Mouse (Mus musculus) ES-Bruce4 (cell line): ENCODE results near the gene Rps6ka5. TPM values are rescaled to one million over a fixed set of nuclear protein-coding genes. Genes with fewer than 3 reads are reported as not detected.

Source experiments
- H3K27ac ChIP-seq: 2 replicates; pipeline ENCODE4 v1.5.1; 2012; ENCODE audit warnings: low read length, inconsistent platforms; ENCODE audit not compliant: insufficient read depth
- H3K27me3 ChIP-seq: 2 replicates; pipeline ENCODE4 v1.6.1; 2012; ENCODE audit warnings: mild to moderate bottlenecking, low read length, inconsistent platforms; ENCODE audit not compliant: control insufficient read depth, poor library complexity, insufficient read depth, severe bottlenecking
- H3K36me3 ChIP-seq: 2 replicates; pipeline ENCODE4 v1.6.1; 2012; ENCODE audit warnings: inconsistent platforms, mild to moderate bottlenecking, low read length, moderate library complexity; ENCODE audit not compliant: control insufficient read depth, poor library complexity, insufficient read depth, severe bottlenecking
- H3K4me1 ChIP-seq: one replicate; pipeline ENCODE4 v1.8.1; 2011; ENCODE audit warnings: low read length; ENCODE audit not compliant: control insufficient read depth, insufficient read depth
- H3K4me3 ChIP-seq: 2 replicates; pipeline ENCODE4 v1.5.1; 2011; ENCODE audit warnings: low read depth, mild to moderate bottlenecking, low read length
- H3K9ac ChIP-seq: 2 replicates; pipeline ENCODE4 v1.6.1; 2012; ENCODE audit warnings: low read depth, mild to moderate bottlenecking, inconsistent platforms; ENCODE audit not compliant: poor library complexity, severe bottlenecking
- H3K9me3 ChIP-seq: replicated peaks from 2 replicates; pipeline ENCODE4 v1.6.1; 2012; ENCODE audit warnings: mild to moderate bottlenecking, low read length, inconsistent platforms; ENCODE audit not compliant: control insufficient read depth, poor library complexity, insufficient read depth, severe bottlenecking
- CTCF ChIP-seq: IDR thresholded peaks from one replicate; pipeline ENCODE4 v1.8.1; 2011; ENCODE audit warnings: low read depth, low read length
- EP300 ChIP-seq: IDR thresholded peaks from 2 replicates; pipeline ENCODE4 v1.6.1; 2011; ENCODE audit warnings: low read depth, low read length; ENCODE audit not compliant: insufficient read depth
- POLR2A ChIP-seq: IDR thresholded peaks from one replicate; pipeline ENCODE4 v1.8.1; 2011; ENCODE audit warnings: low read length; ENCODE audit not compliant: insufficient read depth
- polyA plus RNA-seq: library from polyadenylated mRNA; stranded (reverse); fragments of >200 nt; gene quantifications from 2 replicates; pipeline ENCODE4 v1.2.4, GENCODE M21; 2011; ENCODE audit warnings: low read depth; ENCODE audit not compliant: missing spikeins, insufficient read depth, insufficient read length

Gene Rps6ka5
- polyA plus RNA-seq, 1 experiment: 13.2 TPM

- Histone ChIP-seq H3K4me1 (no peaks in the 10 kb centered on the region), H3K4me3 (no peak overlapping the region), H3K27me3 (no peaks in the 10 kb centered on the region), H3K36me3 (no peaks in the 10 kb centered on the region), H3K27ac (no peak overlapping the region), H3K9ac (no peak overlapping the region), H3K9me3 (no peaks in the 10 kb centered on the region)
- TF ChIP-seq CTCF (no peak), EP300 (no peak), POLR2A (no peak)
These were observed 43.1 kb upstream of the Rps6ka5 start for GRCm38 (mm10) chr12:100769871-100770270.

- no peaks in the 10 kb centered on the region for H3K36me3 ChIP-seq
- no peak overlapping the region for H3K4me3 ChIP-seq
- H3K9me3 ChIP-seq: no peaks in the 10 kb centered on the region
- no peak overlapping the region for H3K9ac ChIP-seq
- TF ChIP-seq CTCF (no peak), EP300 (no peak), POLR2A (no peak)
- H3K27me3 ChIP-seq: no peaks in the 10 kb centered on the region
- no peak overlapping the region for H3K27ac ChIP-seq
- no peaks in the 10 kb centered on the region for H3K4me1 ChIP-seq
These were observed 37.7 kb upstream of the Rps6ka5 start for GRCm38 (mm10) chr12:100764329-100765018.

- H3K36me3 ChIP-seq: no peaks in the 10 kb centered on the region
- H3K9me3 ChIP-seq: no peaks in the 10 kb centered on the region
- no peak overlapping the region for H3K9ac ChIP-seq
- no peaks in the 10 kb centered on the region for H3K4me1 ChIP-seq
- no peak overlapping the region for H3K4me3 ChIP-seq
- no peak for TF ChIP-seq POLR2A
- TF ChIP-seq CTCF: no peak
- no peak for TF ChIP-seq EP300
- H3K27me3 ChIP-seq: no peaks in the 10 kb centered on the region
- no peak overlapping the region for H3K27ac ChIP-seq
These were observed 36.1 kb upstream of the Rps6ka5 start for GRCm38 (mm10) chr12:100762663-100763425.

GRCm38 (mm10) chr12:100757427-100757826 lies 30.6 kb upstream of the Rps6ka5 start:
- H3K4me3 ChIP-seq: no peak overlapping the region
- no peaks in the 10 kb centered on the region for H3K9me3 ChIP-seq
- H3K27me3 ChIP-seq: no peaks in the 10 kb centered on the region

GRCm38 (mm10) chr12:100753716-100754115 lies 26.9 kb upstream of the Rps6ka5 start:
- no peaks in the 10 kb centered on the region for H3K27me3 ChIP-seq
- no peaks in the 10 kb centered on the region for H3K36me3 ChIP-seq
- H3K27ac ChIP-seq: no peak overlapping the region
- peaks cover 2% of the 10 kb centered on the region for H3K4me1 ChIP-seq
- H3K9me3 ChIP-seq: no peaks in the 10 kb centered on the region
- H3K4me3 ChIP-seq: no peak overlapping the region
- no peak overlapping the region for H3K9ac ChIP-seq
- TF ChIP-seq EP300 (no peak), CTCF (no peak), POLR2A (no peak)

More at GRCm38 (mm10) chr12:100757427-100757826, 30.6 kb upstream of the Rps6ka5 start:
- Histone ChIP-seq H3K27ac (no peak overlapping the region), H3K4me1 (peaks cover 2% of the 10 kb centered on the region), H3K9ac (no peak overlapping the region), H3K36me3 (no peaks in the 10 kb centered on the region)
- TF ChIP-seq CTCF (no peak), POLR2A (no peak), EP300 (peak; percentile 48; the same call in 1 of the 2 replicates)

- Histone ChIP-seq H3K9me3 (no peaks in the 10 kb centered on the region), H3K4me1 (peaks cover 2% of the 10 kb centered on the region), H3K4me3 (no peak overlapping the region), H3K27ac (no peak overlapping the region), H3K27me3 (no peaks in the 10 kb centered on the region), H3K36me3 (no peaks in the 10 kb centered on the region), H3K9ac (no peak overlapping the region)
- TF ChIP-seq EP300 (no peak), CTCF (no peak), POLR2A (no peak)
These were observed 26.2 kb upstream of the Rps6ka5 start for GRCm38 (mm10) chr12:100752977-100753376.
